8 mouse cellular contexts compared by ENCODE assay signal in genomic region chr2:166956805-166957204, GRCm38 (mm10). TPM values are rescaled to one million over a fixed set of nuclear protein-coding genes. Genes with fewer than 3 reads are reported as not detected.
DNase-seq lines count a peak whose midpoint lies in the region; ATAC-seq and TF ChIP-seq lines count a peak whose summit lies in the region.

No protein-coding gene starts in this region.

- no peak for TF ChIP-seq POLR2A in bone marrow macrophage, adult 2 months (IDR thresholded peaks at IDR 0.05; ENCODE audit: borderline replicate concordance, low read depth, low read length)

- H3K27me3 ChIP-seq in embryonic facial prominence, embryonic 14.5 days (replicated peaks; ENCODE audit: control insufficient read depth, insufficient read depth, low read length): no peaks in the 10 kb centered on the region
- no peaks in the 10 kb centered on the region for H3K27me3 ChIP-seq in stomach, postnatal 0 days (ENCODE audit: control insufficient read depth, insufficient read depth, low read length)

- TF ChIP-seq EP300 in stomach, postnatal 0 days (optimal IDR thresholded peaks at IDR 0.05): no peak

- H3K36me3 ChIP-seq in embryonic facial prominence, embryonic 14.5 days (ENCODE audit: control insufficient read depth, insufficient read depth, low read length): peaks cover 91% of the 10 kb centered on the region
- peaks cover 31% of the 10 kb centered on the region for H3K36me3 ChIP-seq in stomach, postnatal 0 days (ENCODE audit: control insufficient read depth, insufficient read depth, low read length)

- 52% methylated on average over 7 of the region's 7 CpGs for WGBS in embryonic facial prominence, embryonic 14.5 days
- 50% methylated on average over 7 of the region's 7 CpGs for WGBS in large intestine, adult 2 months
- 53% methylated on average over 7 of the region's 7 CpGs for WGBS in stomach, postnatal 0 days

- ATAC-seq in embryonic facial prominence, embryonic 14.5 days (ENCODE audit: low read depth): no peak
- ATAC-seq in stomach, postnatal 0 days (ENCODE audit: low FRiP score, low TSS enrichment): peak; percentile 46; the same call in 1 of the 2 replicates

- DNase-seq in adrenal gland, adult (ENCODE audit: inconsistent age in 2 of 2, low spot score in 1 of 2): peak; percentile 47 to 89
- DNase-seq in adrenal gland, postnatal 4 days (ENCODE audit: low spot score in 2 of 2): no peak
- DNase-seq in 3T3-L1 (ENCODE audit: low read depth, low spot score): peak; percentile 82
- DNase-seq in embryonic facial prominence, embryonic 14.5 days (ENCODE audit: low spot score): peak; percentile 64
- peak; percentile 36 for DNase-seq in large intestine, adult 2 months (ENCODE audit: low read depth, low spot score)
- DNase-seq in lung, postnatal 10 days: peak; percentile 72
- DNase-seq in stomach, postnatal 0 days (ENCODE audit: low spot score): peak; percentile 49

- H3K4me2 ChIP-seq in embryonic facial prominence, embryonic 14.5 days (ENCODE audit: low read depth, low read length): no peak overlapping the region
- H3K4me2 ChIP-seq in stomach, postnatal 0 days (replicated peaks; ENCODE audit: low read depth): no peak overlapping the region

- no peak overlapping the region for H3K4me3 ChIP-seq in bone marrow macrophage, adult 2 months (ENCODE audit: insufficient read depth, low read length)
- H3K4me3 ChIP-seq in embryonic facial prominence, embryonic 14.5 days (ENCODE audit: low read depth, low read length): no peak overlapping the region
- no peak overlapping the region for H3K4me3 ChIP-seq in stomach, postnatal 0 days (ENCODE audit: low read depth, low read length)

- peak; percentile 61 for TF ChIP-seq CTCF in bone marrow macrophage, adult 2 months (IDR thresholded peaks at IDR 0.05; ENCODE audit: low read depth, low read length)
- TF ChIP-seq CTCF in stomach, postnatal 0 days (IDR thresholded peaks at IDR 0.05; ENCODE audit: low read depth): peak; percentile 75

- H3K27ac ChIP-seq in bone marrow macrophage, adult 2 months (ENCODE audit: insufficient read depth, low read depth, low read length): no peak overlapping the region
- no peak overlapping the region for H3K27ac ChIP-seq in embryonic facial prominence, embryonic 14.5 days (replicated peaks; ENCODE audit: low read depth, low read length)
- H3K27ac ChIP-seq in stomach, postnatal 0 days (replicated peaks): no peak overlapping the region

- no peak overlapping the region for H3K9ac ChIP-seq in embryonic facial prominence, embryonic 14.5 days (ENCODE audit: low read depth, low read length)
- no peak overlapping the region for H3K9ac ChIP-seq in stomach, postnatal 0 days (ENCODE audit: low read length)

- H3K4me1 ChIP-seq in bone marrow macrophage, adult 2 months (ENCODE audit: control insufficient read depth, insufficient read depth, low read length): no peaks in the 10 kb centered on the region
- no peaks in the 10 kb centered on the region for H3K4me1 ChIP-seq in embryonic facial prominence, embryonic 14.5 days (ENCODE audit: control insufficient read depth, insufficient read depth, low read length)
- no peaks in the 10 kb centered on the region for H3K4me1 ChIP-seq in stomach, postnatal 0 days (replicated peaks; ENCODE audit: control insufficient read depth, insufficient read depth)

- H3K9me3 ChIP-seq in embryonic facial prominence, embryonic 14.5 days (ENCODE audit: control insufficient read depth, low read length): no peaks in the 10 kb centered on the region
- no peaks in the 10 kb centered on the region for H3K9me3 ChIP-seq in stomach, postnatal 0 days (ENCODE audit: control insufficient read depth, low read length)

RNA-seq across cellular contexts. Expression of gene Stau1, which starts 39.3 kb away (rescaled TPM):
- 10 to 100 TPM; 76.9 to 79.0 TPM for total RNA-seq in adrenal gland, postnatal 4 days (2021)
- polyA plus RNA-seq in bone marrow macrophage, adult 2 months (2012; ENCODE audit: insufficient read depth, insufficient read length, missing spikeins): 48.7 and 51.2 TPM in 2 replicates
- polyA plus RNA-seq in embryonic facial prominence, embryonic 14.5 days (2014; fragmentation: Nextera tagmentation; extraction: Ambion mirVana): 74.7 and 79.3 TPM in 2 replicates
- 20.5 and 24.6 TPM in 2 replicates for polyA plus RNA-seq in large intestine, adult 2 months (2012; rRNA removed)
- polyA plus RNA-seq in stomach, postnatal 0 days (2015; fragmentation: Nextera tagmentation; extraction: Ambion mirVana): 34.9 and 35.0 TPM in 2 replicates

RNA-seq across cellular contexts. Expression of gene Cse1l, which starts 51.0 kb away (rescaled TPM):
- 10 to 100 TPM; 65.3 to 74.1 TPM for total RNA-seq in adrenal gland, postnatal 4 days (2021)
- 29.7 and 35.3 TPM in 2 replicates for polyA plus RNA-seq in bone marrow macrophage, adult 2 months (2012; ENCODE audit: insufficient read depth, insufficient read length, missing spikeins)
- 113 and 118 TPM in 2 replicates for polyA plus RNA-seq in embryonic facial prominence, embryonic 14.5 days (2014; fragmentation: Nextera tagmentation; extraction: Ambion mirVana)
- polyA plus RNA-seq in large intestine, adult 2 months (2012; rRNA removed): 13.7 and 13.8 TPM in 2 replicates
- polyA plus RNA-seq in stomach, postnatal 0 days (2015; fragmentation: Nextera tagmentation; extraction: Ambion mirVana): 29.1 and 29.3 TPM in 2 replicates

RNA-seq across cellular contexts. Expression of gene Ddx27, which starts 58.2 kb away (rescaled TPM):
- total RNA-seq in adrenal gland, postnatal 4 days (2021): 10 to 100 TPM; 44.3 to 50.5 TPM
- polyA plus RNA-seq in bone marrow macrophage, adult 2 months (2012; ENCODE audit: insufficient read depth, insufficient read length, missing spikeins): 20.4 TPM in 2 replicates
- 31.2 and 34.8 TPM in 2 replicates for polyA plus RNA-seq in embryonic facial prominence, embryonic 14.5 days (2014; fragmentation: Nextera tagmentation; extraction: Ambion mirVana)
- polyA plus RNA-seq in large intestine, adult 2 months (2012; rRNA removed): 14.1 and 19.7 TPM in 2 replicates
- polyA plus RNA-seq in stomach, postnatal 0 days (2015; fragmentation: Nextera tagmentation; extraction: Ambion mirVana): 21.8 and 22.0 TPM in 2 replicates

Comparison
In these comparisons a context has a peak if more than half of its experiments do, and no peak if none do; other contexts are left out.
1. DNase-seq: peak in adrenal gland, adult (2 of 2), 3T3-L1 (single experiment), embryonic facial prominence, embryonic 14.5 days (single experiment), large intestine, adult 2 months (single experiment), lung, postnatal 10 days (single experiment) and stomach, postnatal 0 days (single experiment); none in adrenal gland, postnatal 4 days (0 of 2).